Mouse (Mus musculus): ENCODE measurements around the gene Sugp2.

- TF ChIP-seq CTCF (IDR thresholded peaks at IDR 0.05; ENCODE audit: borderline replicate concordance, insufficient read depth, low read length) = no peak
- TF ChIP-seq POLR2A (IDR thresholded peaks at IDR 0.05; ENCODE audit: low read depth, low read length) = no peak
Measured at GRCm38 (mm10) chr8:70284421-70284820, 50.4 kb downstream of the Sugp2 start.

All from embryonic fibroblast, embryonic 13.5 days (primary cell).